Mouse (Mus musculus) intestine, embryonic 15.5 days (tissue): Measurements from ENCODE around the gene Itch. TPM values are rescaled to one million over a fixed set of nuclear protein-coding genes. Genes with fewer than 3 reads are reported as not detected.
"Not testable (repeated sequence)": the region's sequence is repeated elsewhere in the genome, so short reads cannot be mapped to it uniquely, and the experiment has no call there.

Experiments used
- ATAC-seq: fragments of 200-750 bp; cut with Nextera tagmentation; 2 replicates; pipeline ENCODE4 v1.8.0; 2017; ENCODE audit warnings: moderate TSS enrichment, moderate library complexity
- H3K27ac ChIP-seq: fragments of 300-500 bp; sonication (generic); 2 replicates; pipeline ENCODE4 v1.5.1; 2015; ENCODE audit warnings: mild to moderate bottlenecking, inconsistent platforms
- H3K27me3 ChIP-seq: fragments of 300-500 bp; sonication (generic); replicated peaks from 2 replicates; pipeline ENCODE4 v1.6.1; 2015; ENCODE audit warnings: inconsistent platforms
- H3K36me3 ChIP-seq: fragments of 300-500 bp; sonication (generic); 2 replicates; pipeline ENCODE4 v1.6.1; 2015; ENCODE audit warnings: inconsistent platforms
- H3K4me1 ChIP-seq: fragments of 300-500 bp; sonication (generic); replicated peaks from 2 replicates; pipeline ENCODE4 v1.6.1; 2015; ENCODE audit warnings: inconsistent platforms
- H3K4me2 ChIP-seq: fragments of 300-500 bp; sonication (generic); replicated peaks from 2 replicates; pipeline ENCODE4 v1.6.1; 2015; ENCODE audit warnings: mild to moderate bottlenecking, inconsistent platforms
- H3K4me3 ChIP-seq: fragments of 300-500 bp; sonication (generic); replicated peaks from 2 replicates; pipeline ENCODE4 v1.5.1; 2015; ENCODE audit warnings: inconsistent platforms
- H3K9ac ChIP-seq: fragments of 300-500 bp; sonication (generic); 2 replicates; pipeline ENCODE4 v1.6.1; 2015; ENCODE audit warnings: inconsistent platforms
- H3K9me3 ChIP-seq: fragments of 300-500 bp; sonication (generic); 2 replicates; pipeline ENCODE4 v1.6.1; 2016; ENCODE audit warnings: inconsistent platforms
- WGBS: fragments of 180-500 bp; shearing (Covaris S2); methylation state at CpG from one replicate; pipeline ENCODE4 v1.1.7; 2015; 5-methylcytosine and 5-hydroxymethylcytosine counted together
- polyA plus RNA-seq: library from polyadenylated mRNA; unstranded; fragments of >200 nt; fragmentation: Nextera tagmentation; extraction: Ambion mirVana; gene quantifications from 2 replicates; pipeline ENCODE4 v1.2.1, GENCODE M21; 2015

Itch gene
- polyA plus RNA-seq, 1 experiment from 2014 or later: 45.4 TPM

- H3K36me3 ChIP-seq: no peaks in the 10 kb centered on the region
- peak overlapping the region; percentile 37 for H3K4me2 ChIP-seq
Measured at GRCm38 (mm10) chr2:155101761-155102181, 31.5 kb upstream of the Itch start.

GRCm38 (mm10) chr2:155103607-155104006, 29.7 kb upstream of the Itch start:
- 78% methylated on average over 6 of the region's 6 CpGs for WGBS
- H3K27me3 ChIP-seq: no peaks in the 10 kb centered on the region
- H3K4me3 ChIP-seq: no peak overlapping the region
- no peak overlapping the region for H3K4me2 ChIP-seq
- no peaks in the 10 kb centered on the region for H3K9me3 ChIP-seq
- no peaks in the 10 kb centered on the region for H3K36me3 ChIP-seq
- H3K27ac ChIP-seq: 0 out of 2 replicates have a peak overlapping the region, but pooled peaks have one; percentile 9
- H3K9ac ChIP-seq: no peak overlapping the region
- no peaks in the 10 kb centered on the region for H3K4me1 ChIP-seq
- no peak for ATAC-seq

More at GRCm38 (mm10) chr2:155101761-155102181, 31.5 kb upstream of the Itch start:
- WGBS: 50% methylated on average over 6 of the region's 6 CpGs
- no peaks in the 10 kb centered on the region for H3K27me3 ChIP-seq
- peak overlapping the region; percentile 78 for H3K27ac ChIP-seq
- H3K9me3 ChIP-seq: no peaks in the 10 kb centered on the region
- H3K4me3 ChIP-seq: no peak overlapping the region
- H3K9ac ChIP-seq: no peak overlapping the region
- H3K4me1 ChIP-seq: no peaks in the 10 kb centered on the region
- ATAC-seq: peak; percentile 60

- ATAC-seq, H3K4me2 ChIP-seq, H3K27me3 ChIP-seq, H3K4me3 ChIP-seq, H3K27ac ChIP-seq, H3K4me1 ChIP-seq, H3K36me3 ChIP-seq, H3K9me3 ChIP-seq, H3K9ac ChIP-seq: not testable (repeated sequence)
- WGBS: 85% methylated on average over 9 of the region's 9 CpGs
Measured at GRCm38 (mm10) chr2:155107276-155107675, 26.0 kb upstream of the Itch start.

- Histone ChIP-seq H3K9me3 (no peaks in the 10 kb centered on the region), H3K36me3 (no peaks in the 10 kb centered on the region), H3K4me1 (no peaks in the 10 kb centered on the region), H3K4me3 (no peak overlapping the region), H3K27ac (no peak overlapping the region), H3K27me3 (no peaks in the 10 kb centered on the region), H3K4me2 (no peak overlapping the region), H3K9ac (no peak overlapping the region)
- 67% methylated on average over 7 of the region's 7 CpGs for WGBS
- ATAC-seq: no peak
Measured at GRCm38 (mm10) chr2:155115216-155115830, 18.0 kb upstream of the Itch start.

- peak overlapping the region; percentile 60 for H3K4me2 ChIP-seq
- WGBS: under 1% methylated on average over 18 of the region's 18 CpGs
- peaks cover 17% of the 10 kb centered on the region for H3K4me1 ChIP-seq
- peak overlapping the region; percentile 97 for H3K9ac ChIP-seq
- no peaks in the 10 kb centered on the region for H3K9me3 ChIP-seq
- H3K27me3 ChIP-seq: no peaks in the 10 kb centered on the region
- H3K27ac ChIP-seq: peak overlapping the region; percentile 87
- peak overlapping the region; percentile 90 for H3K4me3 ChIP-seq
- ATAC-seq: peak; percentile 53; the same call in 1 of the 2 replicates
- H3K36me3 ChIP-seq: peaks cover 8% of the 10 kb centered on the region
Measured at GRCm38 (mm10) chr2:155133977-155134860, 910 bp downstream of the Itch start.

- no peak overlapping the region for H3K9ac ChIP-seq
- no peak overlapping the region for H3K27ac ChIP-seq
- ATAC-seq: no peak
- peaks cover 10% of the 10 kb centered on the region for H3K36me3 ChIP-seq
- H3K9me3 ChIP-seq: no peaks in the 10 kb centered on the region
- 50% methylated on average over 4 of the region's 4 CpGs for WGBS
- no peak overlapping the region for H3K4me3 ChIP-seq
- H3K27me3 ChIP-seq: no peaks in the 10 kb centered on the region
- peak overlapping the region; percentile 42 for H3K4me2 ChIP-seq
- H3K4me1 ChIP-seq: peaks cover 17% of the 10 kb centered on the region
Measured at GRCm38 (mm10) chr2:155135092-155135491, 1.8 kb downstream of the Itch start.

- WGBS: 88% methylated on average over 1 of the region's 1 CpGs
- no peak for ATAC-seq
- peaks cover 14% of the 10 kb centered on the region for H3K36me3 ChIP-seq
- no peaks in the 10 kb centered on the region for H3K27me3 ChIP-seq
- no peak overlapping the region for H3K9ac ChIP-seq
- H3K4me3 ChIP-seq: no peak overlapping the region
- peak overlapping the region; percentile 42 for H3K4me2 ChIP-seq
- H3K4me1 ChIP-seq: peaks cover 17% of the 10 kb centered on the region
- H3K9me3 ChIP-seq: no peaks in the 10 kb centered on the region
- H3K27ac ChIP-seq: no peak overlapping the region
Measured at GRCm38 (mm10) chr2:155135534-155135933, 2.2 kb downstream of the Itch start.

GRCm38 (mm10) chr2:155140986-155141385, 7.7 kb downstream of the Itch start:
- H3K4me1 ChIP-seq: peaks cover 3% of the 10 kb centered on the region
- peaks cover 39% of the 10 kb centered on the region for H3K36me3 ChIP-seq
- no peak for ATAC-seq
- H3K27ac ChIP-seq: no peak overlapping the region
- H3K4me3 ChIP-seq: no peak overlapping the region
- H3K9me3 ChIP-seq: no peaks in the 10 kb centered on the region
- no peak overlapping the region for H3K4me2 ChIP-seq
- no peak overlapping the region for H3K9ac ChIP-seq
- no peaks in the 10 kb centered on the region for H3K27me3 ChIP-seq
- 90% methylated on average over 5 of the region's 5 CpGs for WGBS

GRCm38 (mm10) chr2:155142025-155142555, 8.8 kb downstream of the Itch start:
- H3K4me3 ChIP-seq: no peak overlapping the region
- no peaks in the 10 kb centered on the region for H3K4me1 ChIP-seq
- no peaks in the 10 kb centered on the region for H3K27me3 ChIP-seq
- no peak overlapping the region for H3K4me2 ChIP-seq
- no peak overlapping the region for H3K27ac ChIP-seq
- ATAC-seq: no peak
- H3K9me3 ChIP-seq: no peaks in the 10 kb centered on the region
- H3K9ac ChIP-seq: no peak overlapping the region
- H3K36me3 ChIP-seq: peaks cover 47% of the 10 kb centered on the region

GRCm38 (mm10) chr2:155149296-155149695, 16.0 kb downstream of the Itch start:
- H3K27ac ChIP-seq, H3K4me3 ChIP-seq, H3K27me3 ChIP-seq, H3K4me2 ChIP-seq, H3K4me1 ChIP-seq, ATAC-seq, H3K9ac ChIP-seq, H3K9me3 ChIP-seq: not testable (repeated sequence)
- peaks cover 24% of the 10 kb centered on the region for H3K36me3 ChIP-seq

- Histone ChIP-seq H3K27ac (no peak overlapping the region), H3K9me3 (no peaks in the 10 kb centered on the region), H3K27me3 (no peaks in the 10 kb centered on the region), H3K4me3 (no peak overlapping the region), H3K4me2 (no peak overlapping the region), H3K9ac (no peak overlapping the region), H3K36me3 (peaks cover 14% of the 10 kb centered on the region; the same call in 1 of the 2 replicates), H3K4me1 (no peaks in the 10 kb centered on the region)
- 74% methylated on average over 2 of the region's 2 CpGs for WGBS
- no peak for ATAC-seq
Measured at GRCm38 (mm10) chr2:155207419-155207818, 74.1 kb downstream of the Itch start.

- Histone ChIP-seq H3K4me2 (no peak overlapping the region), H3K4me1 (no peaks in the 10 kb centered on the region), H3K9ac (no peak overlapping the region), H3K36me3 (peaks cover 35% of the 10 kb centered on the region; the same call in 1 of the 2 replicates), H3K27me3 (no peaks in the 10 kb centered on the region), H3K9me3 (no peaks in the 10 kb centered on the region), H3K4me3 (no peak overlapping the region), H3K27ac (no peak overlapping the region)
- ATAC-seq: no peak
- 89% methylated on average over 2 of the region's 2 CpGs for WGBS
Measured at GRCm38 (mm10) chr2:155223145-155223544, 89.8 kb downstream of the Itch start.
